Mouse (Mus musculus): ENCODE data around the gene Efr3b.
A peak's percentile ranks its signal among the peaks of the same experiment; 100 is the strongest.

The Efr3b gene

DNA sequence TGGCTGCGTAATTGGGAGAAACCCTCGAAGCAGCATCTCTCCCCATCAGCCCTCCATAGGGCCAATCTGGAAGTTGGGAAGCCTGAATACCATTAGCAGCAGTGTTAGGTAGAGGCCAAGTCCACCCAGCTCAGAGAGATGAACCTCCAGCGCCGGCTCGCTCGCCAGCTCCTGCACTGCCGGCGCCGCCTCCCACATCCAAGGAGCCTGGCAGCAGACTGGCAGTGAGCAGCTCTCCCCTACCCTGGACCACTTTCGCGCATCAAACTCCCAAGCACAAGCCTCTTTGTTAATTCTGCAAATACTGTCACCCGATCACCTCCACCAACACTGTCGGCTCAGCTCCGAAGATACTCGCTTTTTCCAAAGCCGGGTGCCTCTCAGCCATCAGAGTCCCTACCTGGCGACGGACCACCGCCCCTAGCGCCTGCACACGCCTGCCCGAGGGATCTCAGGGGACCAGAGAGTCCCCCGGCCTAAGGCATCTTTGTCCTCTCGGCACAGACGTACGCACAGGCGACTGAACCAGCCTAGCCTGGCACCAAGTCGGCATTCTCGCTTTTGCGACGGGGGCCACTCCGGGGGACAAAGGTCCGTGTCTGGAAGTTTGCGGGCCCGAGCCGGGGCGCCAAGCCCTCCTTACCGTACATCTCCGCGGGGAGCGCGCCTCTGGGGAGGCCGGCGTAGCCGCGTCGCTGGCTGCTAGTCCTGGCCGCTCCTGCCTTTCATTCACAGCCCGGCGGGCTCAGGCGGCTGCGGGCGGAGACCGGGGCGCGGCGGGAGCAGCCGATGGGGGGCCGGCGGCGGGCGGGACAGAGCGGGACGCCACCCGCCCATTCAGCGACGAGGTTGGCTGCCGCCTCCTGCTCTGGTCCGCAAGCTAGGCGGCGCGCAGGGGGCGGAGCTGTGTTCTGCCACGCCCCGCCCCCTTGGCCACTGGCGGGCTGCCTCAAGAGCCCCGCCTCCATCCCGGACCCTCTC is at the start of gene Efr3b:
Gene Efr3b, minus strand, starts transcription at position 855 of the 981 bp plus-strand sequence.
- peak; percentile 20 for DNase-seq (ENCODE audit: low read depth)

DNA sequence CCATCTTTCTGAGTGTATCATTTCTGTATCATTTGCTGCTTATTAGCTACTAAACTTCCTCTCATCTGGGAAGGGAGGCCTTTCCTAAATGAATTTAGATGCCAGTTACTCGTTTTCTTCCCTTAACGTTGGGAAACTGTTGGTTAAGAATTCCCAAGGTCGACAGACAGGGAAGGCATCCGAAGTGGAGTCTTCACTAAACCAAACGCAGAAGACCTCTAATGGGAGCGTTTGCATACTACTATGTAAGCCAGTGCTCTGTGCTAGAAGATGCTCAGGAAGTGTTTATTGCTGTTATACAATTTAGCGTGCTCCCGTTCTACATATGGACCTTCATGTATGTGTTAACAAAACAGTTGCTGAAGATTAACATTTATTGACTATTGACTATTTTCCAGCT is 44.7 kb upstream of the Efr3b start:
- no peak for DNase-seq (ENCODE audit: low read depth)

DNA sequence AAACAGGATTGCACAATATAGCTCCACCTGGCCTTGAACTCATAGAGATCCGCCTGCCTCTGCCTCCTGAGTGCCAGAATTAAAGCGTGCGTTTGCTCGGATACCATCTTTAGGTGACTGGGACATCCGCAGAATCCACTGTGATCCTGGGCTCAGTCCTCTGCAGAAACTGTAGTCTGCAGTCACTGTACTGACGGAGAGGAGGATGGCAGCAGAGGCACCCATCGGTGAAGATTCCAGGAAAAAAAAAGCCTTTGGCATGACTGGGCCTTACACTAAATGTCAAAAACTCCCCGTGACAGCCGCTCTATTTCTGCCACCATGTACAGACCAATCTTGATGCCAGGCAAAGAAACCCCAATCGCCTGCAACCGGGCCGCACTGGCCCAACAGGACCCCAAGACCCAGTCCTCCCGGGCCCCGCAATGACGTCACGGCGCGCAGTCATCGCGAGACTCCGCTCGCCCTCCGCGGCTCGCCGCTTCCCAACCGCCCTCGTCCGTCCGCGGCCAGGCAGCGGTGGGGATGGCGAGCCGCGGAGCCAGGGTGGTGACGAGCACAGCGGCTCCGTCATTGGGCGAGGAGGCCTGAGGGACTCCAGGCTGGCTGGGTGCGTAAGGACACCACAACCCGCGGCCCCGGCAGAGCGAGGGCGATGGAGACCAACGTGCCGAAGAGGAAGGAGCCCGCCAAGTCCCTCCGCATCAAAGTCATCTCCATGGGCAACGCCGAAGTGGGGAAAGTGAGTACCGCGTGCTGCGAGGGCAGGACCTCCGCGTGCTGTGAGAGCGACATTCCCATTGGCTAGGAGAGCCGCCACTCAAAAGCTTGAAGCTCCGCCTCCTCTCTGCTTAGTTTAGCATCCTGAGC is 43.7 kb upstream of the Efr3b start, which contains the start of gene Dnajc27:
Gene Dnajc27, plus strand, starts transcription at position 452 of the 870 bp plus-strand sequence.
- DNase-seq (ENCODE audit: low read depth): peak; percentile 94

DNA sequence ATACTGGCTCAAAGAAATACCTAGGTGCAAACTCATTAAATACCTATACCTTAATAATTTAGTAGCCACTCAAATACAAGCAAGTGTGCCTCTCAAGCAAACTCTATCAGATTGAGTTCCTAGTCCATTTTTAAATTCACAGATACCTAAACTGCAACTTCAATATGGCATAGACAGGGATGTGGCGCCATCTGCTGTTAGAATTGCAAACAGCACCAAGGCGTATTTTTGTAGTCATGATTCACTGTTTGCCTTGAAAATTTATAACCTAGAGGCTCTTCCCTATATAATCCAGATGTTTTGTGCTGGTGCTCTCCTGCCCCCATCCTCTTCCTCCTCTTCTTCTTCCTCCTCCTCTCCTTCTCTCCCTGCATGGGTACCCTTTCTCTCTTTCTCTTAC is 41.6 kb upstream of the Efr3b start:
- DNase-seq (ENCODE audit: low read depth): peak; percentile 65

DNA sequence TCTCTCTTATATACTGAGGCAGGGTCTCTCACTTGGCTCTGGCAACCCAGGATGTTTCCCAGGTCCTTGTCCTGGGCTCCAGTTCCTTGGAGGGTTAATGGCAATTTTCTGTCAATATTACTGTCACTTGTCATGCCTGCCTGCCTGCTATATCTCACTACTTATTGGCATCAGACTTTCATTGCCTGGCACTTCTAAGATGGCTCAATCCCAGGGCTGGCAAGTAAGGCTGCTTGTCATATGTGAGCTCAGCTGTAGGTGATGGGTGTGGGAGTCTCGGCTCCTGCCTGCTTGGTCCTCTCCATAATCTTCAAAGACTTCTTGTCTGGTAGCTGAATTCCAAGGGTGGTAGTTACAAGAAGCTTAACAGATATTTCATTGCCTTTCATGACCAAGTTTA is 39.4 kb upstream of the Efr3b start:
- DNase-seq (ENCODE audit: low read depth): no peak

DNA sequence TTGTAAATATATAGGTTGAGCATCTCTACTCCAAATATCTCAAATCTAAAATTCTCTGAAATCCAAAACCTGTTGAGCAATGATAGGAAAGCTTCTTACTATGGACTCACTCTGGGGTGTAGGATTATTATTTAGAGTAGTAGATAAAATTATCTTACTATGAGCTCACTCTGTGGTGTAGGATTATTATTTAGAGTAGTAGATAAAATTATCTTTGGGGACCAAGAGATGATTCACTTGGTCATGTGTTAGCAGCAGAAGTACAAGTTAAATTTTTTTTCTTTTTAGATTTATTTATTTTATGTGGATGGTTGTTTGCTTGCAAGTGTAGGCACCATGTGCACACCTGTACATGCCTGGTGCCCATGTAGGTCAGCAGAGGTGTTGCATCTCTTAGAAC is 37.7 kb upstream of the Efr3b start:
- no peak for DNase-seq (ENCODE audit: low read depth)

DNA sequence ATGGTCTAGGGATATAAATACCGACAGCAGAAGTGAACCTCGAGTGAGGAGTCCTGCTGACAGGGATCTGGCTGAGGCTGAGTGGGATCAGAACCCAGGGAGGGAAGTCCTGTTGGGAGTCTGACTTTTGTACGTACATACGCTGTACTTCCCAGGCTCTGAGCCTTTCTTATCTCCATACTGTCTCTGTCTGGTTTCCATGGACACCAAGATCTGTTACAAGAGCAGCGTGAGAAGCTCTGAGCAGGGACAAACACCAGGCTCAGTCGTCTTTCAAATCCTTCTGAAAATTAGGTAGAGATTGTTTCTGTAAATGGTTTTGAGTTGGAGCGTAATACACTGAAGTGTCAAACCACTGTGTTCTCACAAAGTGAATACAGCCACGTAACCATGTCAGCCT is 36.7 kb upstream of the Efr3b start:
- no peak for DNase-seq (ENCODE audit: low read depth)

DNA sequence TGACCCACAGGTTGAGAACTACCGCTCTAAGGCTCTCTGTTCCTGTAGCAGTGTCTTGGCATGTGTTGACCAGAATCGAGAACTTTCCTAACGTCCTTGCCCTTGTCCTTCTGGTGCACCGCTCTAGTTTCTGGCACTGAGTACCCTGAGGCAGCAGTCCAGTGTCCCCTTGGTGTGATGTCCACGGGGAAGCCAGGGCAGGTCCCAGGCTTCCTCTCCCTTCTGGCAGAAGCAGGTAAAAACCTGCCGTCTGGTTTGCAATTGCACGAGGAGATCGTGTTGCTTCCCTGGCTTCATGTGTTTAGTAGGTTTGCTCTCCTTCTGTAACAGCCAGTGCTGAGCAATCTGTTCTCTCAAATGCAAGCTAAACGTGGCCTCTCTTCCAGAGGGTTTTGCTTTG is 33.0 kb upstream of the Efr3b start:
- no peak for DNase-seq (ENCODE audit: low read depth)

DNA sequence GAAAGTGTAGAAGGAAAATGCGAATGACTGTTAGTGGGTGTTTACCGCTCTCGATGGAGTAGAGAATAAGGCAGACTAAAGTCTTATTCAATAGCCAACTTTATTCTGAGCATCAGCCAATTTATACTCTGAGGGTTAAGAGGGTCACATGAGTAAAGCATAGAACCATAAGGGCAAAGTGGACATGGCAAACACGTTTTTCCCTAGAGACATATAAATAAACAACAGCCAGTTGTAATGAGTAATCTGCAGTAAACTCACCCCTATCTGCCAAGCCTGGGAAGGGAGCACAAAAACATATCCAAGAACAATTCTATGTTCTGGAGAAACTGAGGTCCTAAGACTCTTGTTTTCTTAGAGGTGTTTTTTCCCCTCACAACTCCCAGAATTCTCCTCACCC is 29.8 kb upstream of the Efr3b start:
- no peak for DNase-seq (ENCODE audit: low read depth)

DNA sequence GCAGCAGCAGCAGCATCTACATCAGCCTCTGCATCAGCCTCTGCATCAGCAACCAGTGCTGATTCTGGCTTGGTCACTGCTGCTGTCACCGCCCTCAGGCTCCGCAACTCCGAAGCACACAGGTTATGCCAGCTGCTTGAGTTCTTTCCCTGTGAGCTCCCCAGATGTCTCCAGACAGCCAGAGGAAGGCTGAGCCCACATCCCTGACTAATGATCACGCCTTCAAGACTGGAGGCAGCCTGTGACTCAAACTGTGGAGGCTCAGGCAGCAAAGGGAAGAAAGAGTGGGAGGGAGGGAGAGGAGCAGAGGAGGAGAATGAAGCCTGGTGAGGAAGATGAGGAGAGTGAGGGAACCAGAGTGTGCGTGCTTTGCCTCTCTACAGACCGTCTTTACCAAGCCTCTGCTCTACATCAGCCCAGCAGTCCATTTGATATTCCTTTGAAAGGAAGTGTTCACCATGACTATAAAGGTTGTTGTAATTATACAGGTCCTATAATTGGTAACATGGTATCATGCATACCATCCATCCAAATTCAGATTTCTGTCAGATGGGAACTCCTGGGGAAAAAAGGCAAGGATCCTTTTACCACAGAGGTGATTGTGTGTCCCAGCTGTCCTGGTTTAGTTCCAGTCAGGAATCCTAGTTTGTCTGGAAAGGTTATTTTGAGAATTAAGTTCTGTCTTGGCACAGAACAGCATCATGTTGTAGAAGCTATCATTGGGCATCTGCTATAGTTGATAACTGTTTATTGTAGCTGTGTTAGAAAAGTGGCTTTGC is 28.2 kb upstream of the Efr3b start:
- no peak for DNase-seq (ENCODE audit: low read depth)

DNA sequence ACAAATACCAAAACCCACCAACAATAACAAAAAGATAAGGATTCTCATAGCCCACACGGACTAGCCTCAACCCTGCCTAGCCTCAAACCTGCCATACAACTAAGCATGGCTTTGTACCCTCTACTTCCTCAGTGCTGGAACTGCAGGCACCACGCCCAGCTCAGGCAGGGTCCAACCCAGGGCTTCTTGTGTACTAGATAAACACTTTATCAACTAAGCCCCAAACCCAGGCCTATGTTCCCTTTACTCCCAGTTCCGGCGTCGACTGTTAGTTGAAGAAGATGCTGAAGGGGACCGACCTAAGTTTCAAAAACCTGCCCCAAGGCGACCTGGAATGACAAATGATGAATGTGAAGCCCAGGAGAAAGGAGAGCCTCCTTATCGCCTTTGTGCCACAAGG is 27.2 kb upstream of the Efr3b start:
- no peak for DNase-seq (ENCODE audit: low read depth)

DNA sequence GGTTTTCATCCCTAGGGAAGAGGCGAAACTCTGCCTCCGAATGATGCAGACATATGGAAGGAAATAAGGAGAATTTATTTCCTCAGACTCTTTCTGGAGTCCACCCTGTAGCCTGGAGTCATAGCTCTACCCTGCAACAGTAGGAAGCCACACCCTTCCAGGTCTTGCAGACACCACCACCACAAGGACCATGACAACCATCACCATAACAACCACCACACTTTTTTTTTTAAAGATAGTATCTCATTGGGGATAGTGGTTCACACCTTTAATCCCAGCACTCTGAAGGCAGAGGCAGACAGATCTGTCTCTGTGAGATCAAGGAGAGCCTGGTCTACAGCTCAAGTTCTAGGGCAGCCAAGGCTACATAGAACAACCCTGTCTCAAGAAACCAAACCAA is 26.8 kb upstream of the Efr3b start:
- no peak for DNase-seq (ENCODE audit: low read depth)

DNA sequence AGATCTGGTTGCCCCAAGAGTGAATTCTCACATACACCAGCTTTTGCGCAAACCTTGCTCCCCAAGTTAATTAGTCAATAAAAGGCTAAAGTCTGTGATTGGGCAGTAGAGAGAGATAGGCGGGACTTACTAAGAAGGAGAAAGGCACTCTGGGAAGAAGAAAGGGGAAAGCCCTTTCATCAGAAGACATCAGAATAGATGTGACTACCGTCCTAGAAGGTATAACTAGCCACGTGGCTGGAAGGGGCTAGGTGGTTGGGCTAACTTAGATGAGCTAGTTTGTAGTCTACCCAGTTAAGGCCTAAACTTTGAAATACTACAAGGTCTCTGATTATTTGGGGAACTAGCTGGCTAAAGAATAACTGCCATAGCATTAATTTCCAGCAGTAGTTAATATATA is 21.0 kb upstream of the Efr3b start:
- DNase-seq (ENCODE audit: low read depth): no peak

DNA sequence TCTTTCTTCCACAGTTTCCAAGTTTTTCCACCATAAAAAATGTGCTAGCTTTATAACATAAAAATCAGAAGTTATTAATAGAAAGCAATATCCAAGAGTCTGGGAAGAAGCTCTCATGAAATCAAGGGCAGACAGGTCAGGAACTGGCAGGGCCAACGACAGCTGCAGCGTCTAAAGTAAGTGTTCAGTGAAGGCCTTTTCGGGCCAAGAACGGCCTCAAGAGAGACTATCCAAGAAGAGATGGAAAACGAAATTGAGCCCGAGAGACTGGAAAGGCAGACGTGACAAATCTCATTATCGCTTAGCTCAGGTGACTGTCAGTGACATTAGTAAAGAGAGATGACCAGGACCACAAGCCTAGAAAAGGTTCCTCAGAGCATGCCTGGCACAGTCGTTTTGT is 19.6 kb upstream of the Efr3b start:
- DNase-seq (ENCODE audit: low read depth): no peak

DNA sequence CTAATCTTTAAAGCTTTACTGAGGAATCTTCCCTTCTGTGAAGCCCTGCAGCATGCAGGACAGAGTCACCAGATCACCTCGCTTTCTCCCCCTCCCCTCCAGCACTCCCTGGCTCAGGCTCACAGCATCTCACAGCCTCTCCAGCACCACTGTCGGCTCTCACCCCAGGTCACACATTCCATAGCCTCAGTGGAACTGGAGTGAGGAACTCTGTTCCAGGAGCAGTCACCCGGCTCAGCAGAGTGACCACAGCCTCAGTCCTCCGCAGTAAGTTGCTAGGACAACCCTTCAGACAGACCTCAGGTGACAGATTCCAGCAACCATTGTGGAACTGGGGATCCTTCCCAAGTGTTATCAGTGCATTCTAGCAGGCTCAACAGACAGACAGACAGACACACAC is 16.1 kb upstream of the Efr3b start:
- no peak for DNase-seq (ENCODE audit: low read depth)

DNA sequence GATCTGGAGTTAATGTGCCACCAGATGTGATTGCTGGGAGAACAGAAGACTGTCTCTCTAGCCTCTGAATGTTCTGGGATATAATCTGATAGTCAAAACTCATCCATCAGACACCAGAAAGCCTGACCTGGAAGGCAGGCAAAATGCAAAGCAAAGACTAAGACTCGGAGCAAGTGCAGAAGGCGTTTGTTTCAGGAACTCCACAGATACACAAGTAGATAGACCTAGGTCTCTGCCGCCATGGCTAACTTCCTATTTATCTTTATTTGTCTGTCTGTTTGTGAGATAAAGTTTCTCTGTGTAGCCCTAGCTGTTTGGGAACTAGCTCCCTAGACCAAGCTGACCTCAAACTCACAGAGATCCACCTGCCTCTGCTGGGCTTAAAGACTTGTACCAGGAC is 14.9 kb upstream of the Efr3b start:
- no peak for DNase-seq (ENCODE audit: low read depth)

DNA sequence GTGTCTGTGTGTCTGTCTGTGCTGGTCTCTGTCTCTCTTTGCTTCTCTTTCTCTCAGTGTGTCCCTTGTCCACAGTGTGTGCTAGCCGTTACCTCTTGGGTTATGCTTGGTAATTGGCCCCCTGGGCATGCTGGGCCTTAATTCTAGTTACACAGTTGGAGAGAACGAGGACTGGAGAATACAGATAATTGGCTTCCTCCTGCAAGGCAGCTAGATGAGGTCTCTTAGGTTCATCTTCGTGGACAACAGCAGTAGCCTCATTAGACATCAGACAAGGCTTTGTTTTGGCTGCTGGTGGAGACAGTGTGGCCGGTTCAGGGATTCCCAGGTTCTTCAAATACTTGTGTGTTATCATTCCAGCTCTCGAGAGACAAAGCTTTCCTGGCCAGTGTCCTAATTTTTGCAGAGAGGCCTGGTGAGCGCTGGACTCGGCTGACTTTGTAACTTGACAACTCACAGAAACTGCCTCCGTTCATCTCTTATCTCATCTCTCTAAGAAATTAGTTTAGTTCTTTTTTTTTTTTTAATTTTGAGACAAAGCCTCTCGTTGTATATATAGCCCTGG is 12.2 kb upstream of the Efr3b start:
- no peak for DNase-seq (ENCODE audit: low read depth)

DNA sequence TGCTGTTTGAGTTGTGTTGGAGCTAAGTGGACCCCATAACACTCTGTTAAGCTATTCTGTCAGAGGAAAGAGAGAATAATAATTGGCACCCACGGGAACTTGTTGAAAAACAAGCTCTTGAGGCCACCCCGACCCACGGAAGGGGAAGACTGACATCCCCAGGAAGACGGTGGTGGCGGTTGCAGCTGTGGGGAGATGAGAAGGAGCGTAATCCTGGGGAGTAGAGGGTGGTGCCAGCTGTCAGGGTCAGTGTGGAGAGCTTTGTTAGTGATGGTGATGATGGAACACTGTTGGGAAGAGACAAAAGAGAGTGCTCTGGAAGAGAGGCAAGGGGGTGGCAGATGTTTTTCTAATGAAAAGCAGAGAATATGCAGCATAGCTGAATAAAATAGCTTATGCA is 9.3 kb upstream of the Efr3b start:
- DNase-seq (ENCODE audit: low read depth): no peak

DNA sequence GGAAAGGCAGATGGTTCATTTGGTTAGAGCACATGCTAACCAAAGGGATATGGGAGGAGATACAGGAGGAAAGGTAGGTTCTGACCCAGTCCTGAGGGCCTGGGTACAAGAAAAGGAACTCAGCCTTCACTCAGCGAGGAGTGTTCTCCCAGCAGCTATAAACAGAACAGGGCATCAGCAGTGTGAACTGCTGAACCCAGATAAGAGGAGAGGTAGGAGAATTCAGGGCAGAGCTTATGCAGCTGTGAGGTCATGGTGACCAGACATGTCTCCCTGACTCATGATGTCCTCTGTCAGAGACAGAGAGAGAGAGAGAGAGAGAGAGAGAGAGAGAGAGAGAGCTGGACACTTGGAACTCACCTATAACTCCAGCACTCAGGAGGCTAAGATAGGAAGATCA is 7.3 kb upstream of the Efr3b start:
- no peak for DNase-seq (ENCODE audit: low read depth)

DNA sequence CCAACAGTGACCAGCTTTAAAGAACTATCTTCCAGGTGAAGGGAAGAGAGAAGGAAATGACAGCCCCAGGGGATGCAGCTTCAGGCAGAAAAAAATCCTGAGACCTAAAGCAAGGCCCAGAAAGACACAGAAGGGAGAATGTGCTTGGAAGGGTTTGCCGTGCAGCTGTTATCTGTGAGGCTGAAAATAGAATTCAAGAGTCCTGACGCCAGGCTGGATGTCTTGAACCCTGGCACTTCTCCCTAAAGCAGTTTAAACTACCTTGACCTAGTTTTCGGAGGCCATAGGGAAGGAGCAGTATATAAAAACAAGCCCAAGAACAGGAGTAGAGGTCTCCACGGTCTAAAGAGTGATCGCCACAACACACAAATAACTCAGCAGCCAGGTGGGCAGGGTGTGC is 3.7 kb upstream of the Efr3b start:
- DNase-seq (ENCODE audit: low read depth): no peak

DNA sequence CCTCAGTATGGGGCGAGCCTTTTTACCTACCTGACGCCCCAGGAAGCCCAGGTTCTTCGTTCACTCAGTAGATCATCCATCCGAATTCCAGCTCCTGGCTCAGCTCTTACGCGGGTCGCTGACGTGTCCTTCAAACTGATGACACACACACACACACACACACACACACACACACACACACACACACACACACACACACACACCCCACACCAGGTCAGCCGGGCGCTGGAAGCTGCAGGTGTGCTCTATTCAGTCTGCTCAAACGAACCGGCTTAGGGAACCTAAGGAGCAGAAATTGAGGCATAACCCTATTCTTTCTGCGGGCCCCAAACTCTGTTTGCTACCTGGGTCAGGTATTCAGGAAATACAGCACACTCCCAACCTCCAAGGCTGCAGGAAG is 331 bp upstream of the Efr3b start:
- no peak for DNase-seq (ENCODE audit: low read depth)

DNA sequence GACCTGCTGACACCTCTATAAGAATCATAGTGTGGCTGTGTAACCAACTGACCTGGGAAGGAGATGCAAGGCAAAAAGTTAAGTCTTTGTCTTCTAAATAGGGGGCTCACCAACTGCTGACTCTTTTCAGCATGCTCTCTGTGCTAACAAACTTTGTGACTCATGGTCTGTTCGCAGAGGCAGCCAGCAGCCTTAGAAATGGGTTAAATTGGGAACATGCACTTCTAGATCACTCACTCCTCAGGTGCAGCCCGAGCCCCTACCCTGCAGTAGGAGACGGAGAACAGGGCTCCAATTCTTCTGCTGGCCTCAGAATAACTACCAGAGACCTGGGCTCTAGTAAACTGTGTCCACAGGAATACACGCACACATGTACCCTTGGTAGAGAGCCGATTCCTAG is 1.2 kb downstream of the Efr3b start:
- DNase-seq (ENCODE audit: low read depth): no peak
